Mouse (Mus musculus) layer of hippocampus, postnatal 10 days (tissue): ENCODE measurements around the gene Hoxd12. TPM values are rescaled to one million over a fixed set of nuclear protein-coding genes. Genes with fewer than 3 reads are reported as not detected.

Source experiments
- DNase-seq, 2 experiments: peaks; one replicate each; pipeline ENCODE4 v3.0.0; 2021; ENCODE audit warnings: low spot score in 2 of 2
- total RNA-seq, 2 experiments: library from RNA; stranded (reverse); gene quantifications; 2 replicates each; pipeline ENCODE4 v1.2.3; 2021

Gene Hoxd12
- total RNA-seq, 2 experiments from 2014 or later, result not detected

GRCm38 (mm10) chr2:74693432-74693827, 18.6 kb downstream of the Hoxd12 start:
- no peak for DNase-seq

GRCm38 (mm10) chr2:74694066-74694465, 19.3 kb downstream of the Hoxd12 start:
- DNase-seq, result no peak

GRCm38 (mm10) chr2:74695383-74695782, 20.6 kb downstream of the Hoxd12 start:
- no peak for DNase-seq

GRCm38 (mm10) chr2:74695813-74696430, 21.1 kb downstream of the Hoxd12 start:
- DNase-seq, result no peak

- DNase-seq, result no peak
Measured at GRCm38 (mm10) chr2:74696442-74697335, 21.9 kb downstream of the Hoxd12 start.

GRCm38 (mm10) chr2:74697567-74698121, 22.8 kb downstream of the Hoxd12 start, which contains the start of gene Hoxd9:
Gene Hoxd9 (plus strand): TSS chr2:74697727.
- DNase-seq, result no peak

- DNase-seq, result no peak
Measured at GRCm38 (mm10) chr2:74698201-74699052, 23.6 kb downstream of the Hoxd12 start.

- no peak for DNase-seq
Measured at GRCm38 (mm10) chr2:74699053-74699430, 24.2 kb downstream of the Hoxd12 start.

- DNase-seq, result no peak
Measured at GRCm38 (mm10) chr2:74699664-74700545, 25.1 kb downstream of the Hoxd12 start.

- DNase-seq, result no peak
Measured at GRCm38 (mm10) chr2:74700546-74701112, 25.8 kb downstream of the Hoxd12 start.

GRCm38 (mm10) chr2:74701949-74702819, 27.4 kb downstream of the Hoxd12 start:
- peak; percentile 88 to 89 for DNase-seq

- DNase-seq, result no peak
Measured at GRCm38 (mm10) chr2:74702820-74703219, 28.0 kb downstream of the Hoxd12 start.

- no peak for DNase-seq
Measured at GRCm38 (mm10) chr2:74703317-74703716, 28.5 kb downstream of the Hoxd12 start.

GRCm38 (mm10) chr2:74703720-74704392, 29.0 kb downstream of the Hoxd12 start:
- DNase-seq, result no peak

- DNase-seq, result no peak
Measured at GRCm38 (mm10) chr2:74704393-74704998, 29.7 kb downstream of the Hoxd12 start, which contains the start of gene Hoxd8. Gene Hoxd8 (plus strand): TSS chr2:74704615.

GRCm38 (mm10) chr2:74704999-74705466, 30.2 kb downstream of the Hoxd12 start:
- no peak for DNase-seq

GRCm38 (mm10) chr2:74705467-74706089, 30.8 kb downstream of the Hoxd12 start:
- no peak for DNase-seq
